Mouse (Mus musculus) thymus, adult 2 months (tissue): Measurements from ENCODE around the gene Il1rap.

ENCODE experiments used
- CTCF ChIP-seq: fragments of 200-500 bp; IDR thresholded peaks from 2 replicates; pipeline ENCODE4 v1.5.1; 2012; ENCODE audit warnings: mild to moderate bottlenecking, control low read depth, low read length, moderate library complexity, borderline replicate concordance; ENCODE audit not compliant: control insufficient read depth, poor library complexity, insufficient read depth; ENCODE audit errors: extremely low read depth
- POLR2A ChIP-seq: fragments of 200-500 bp; IDR thresholded peaks from 2 replicates; pipeline ENCODE4 v1.6.1; 2012; ENCODE audit warnings: mild to moderate bottlenecking, low read length, control low read depth, moderate library complexity; ENCODE audit not compliant: control insufficient read depth, poor library complexity, insufficient read depth; ENCODE audit errors: extremely low read depth

DNA sequence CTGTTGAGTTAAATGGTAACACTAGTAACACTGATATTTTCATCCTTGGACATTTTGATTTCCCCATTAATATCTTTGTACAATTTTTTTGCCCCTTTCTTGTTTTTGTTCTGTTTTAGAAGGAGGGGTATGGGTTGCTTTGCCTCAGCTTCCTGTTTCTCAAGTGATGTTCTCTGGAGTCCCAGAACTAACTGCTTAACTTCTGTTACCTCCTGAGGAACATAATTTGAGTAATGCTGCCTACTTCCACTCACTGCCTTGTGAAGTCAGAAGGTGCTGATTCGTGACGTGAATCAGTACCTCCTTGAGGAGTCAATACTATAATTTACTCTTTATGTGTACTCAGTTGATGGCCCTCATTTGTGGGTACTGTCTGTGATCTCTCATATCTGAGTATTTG, 98.9 kb downstream of the Il1rap start:
- TF ChIP-seq CTCF (no peak), POLR2A (no peak)
